Mouse (Mus musculus) lung, postnatal 0 days (tissue): ENCODE measurements at regions not wholly inside any gene's neighbourhood (a gene's known extent, or its start where the extent isn't known, plus 50 kb on each side); places are given as distances from the start of the nearest gene placed in this dataset.

Experiments used
- CTCF ChIP-seq: IDR thresholded peaks from 2 replicates; pipeline ENCODE4 v1.5.1; 2016; ENCODE audit warnings: antibody characterized with exemption, mild to moderate bottlenecking
- EP300 ChIP-seq: IDR thresholded peaks from 2 replicates; pipeline ENCODE4 v1.6.1; 2016; ENCODE audit warnings: antibody characterized with exemption, mild to moderate bottlenecking, control low read depth

DNA sequence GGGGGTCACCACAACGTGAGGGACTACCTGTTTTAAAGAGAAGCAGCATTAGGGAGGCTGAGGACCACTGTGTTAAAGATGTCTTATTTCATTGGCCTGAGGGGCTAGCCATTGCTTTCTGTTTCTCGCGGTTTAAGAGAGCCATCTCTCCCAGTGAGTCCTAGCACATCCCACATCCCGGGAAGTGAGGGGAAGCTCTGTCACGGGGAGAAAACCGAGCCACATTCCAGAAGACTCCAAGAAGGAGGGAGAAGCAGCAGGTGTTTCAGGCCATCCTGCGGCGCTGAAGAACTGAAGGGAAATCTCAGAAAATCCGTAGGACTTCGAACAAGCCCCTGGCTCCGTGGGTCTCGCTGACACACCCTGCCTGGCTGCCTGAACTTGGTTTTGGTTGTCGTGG, 177.3 kb downstream of the Tfap2c start:
- no peak for TF ChIP-seq CTCF
- TF ChIP-seq EP300: no peak
